Mouse (Mus musculus): ENCODE data around the gene Gm36864.

Gene Gm36864

GRCm38 (mm10) chr7:44260410-44260809 lies 24.4 kb downstream of the Gm36864 start:
- no peak for DNase-seq

GRCm38 (mm10) chr7:44261147-44261546 lies 25.2 kb downstream of the Gm36864 start, which contains the start of gene Gm15517:
Gm15517 (plus strand) TSS chr7:44261447.
- DNase-seq, result no peak

GRCm38 (mm10) chr7:44262791-44263643 lies 27.0 kb downstream of the Gm36864 start:
- DNase-seq, result peak; percentile 80 to 96

- no peak for DNase-seq
Observed at GRCm38 (mm10) chr7:44268117-44268516, 32.1 kb downstream of the Gm36864 start.

GRCm38 (mm10) chr7:44269397-44269796 lies 33.4 kb downstream of the Gm36864 start:
- no peak for DNase-seq

- no peak for DNase-seq
Observed at GRCm38 (mm10) chr7:44271309-44271708, 35.3 kb downstream of the Gm36864 start.

GRCm38 (mm10) chr7:44272546-44272945 lies 36.6 kb downstream of the Gm36864 start:
- DNase-seq, result no peak

- no peak for DNase-seq
Observed at GRCm38 (mm10) chr7:44273446-44273845, 37.5 kb downstream of the Gm36864 start.

- no peak for DNase-seq
Observed at GRCm38 (mm10) chr7:44274096-44274495, 38.1 kb downstream of the Gm36864 start.

GRCm38 (mm10) chr7:44275546-44275945 lies 39.6 kb downstream of the Gm36864 start:
- no peak for DNase-seq

- DNase-seq, result no peak
Observed at GRCm38 (mm10) chr7:44276461-44277249, 40.7 kb downstream of the Gm36864 start.

GRCm38 (mm10) chr7:44277250-44277622 lies 41.3 kb downstream of the Gm36864 start:
- DNase-seq, result peak; percentile 42 to 72

GRCm38 (mm10) chr7:44280959-44281358 lies 45.0 kb downstream of the Gm36864 start:
- DNase-seq, result no peak

- no peak for DNase-seq
Observed at GRCm38 (mm10) chr7:44281586-44281985, 45.6 kb downstream of the Gm36864 start.

GRCm38 (mm10) chr7:44287760-44288159 lies 51.8 kb downstream of the Gm36864 start:
- no peak for DNase-seq

GRCm38 (mm10) chr7:44290986-44291385 lies 55.0 kb downstream of the Gm36864 start:
- DNase-seq, result no peak

- DNase-seq, result no peak
Observed at GRCm38 (mm10) chr7:44291418-44291817, 55.4 kb downstream of the Gm36864 start.
